Comparison of ENCODE assay signal across 24 mouse cellular contexts in genomic region chr14:78651696-78652095, GRCm38 (mm10).
A peak's percentile ranks its signal among the peaks of the same experiment; 100 is the strongest.
DNase-seq lines count a peak whose midpoint lies in the region; ATAC-seq and TF ChIP-seq lines count a peak whose summit lies in the region.
"Had no signal": no experiment of that assay in that cellular context is flagged by ENCODE, and none has a peak within 500 bp of the region (broad histone marks: within the 10 kb centered on the region; RNA-seq: fewer than 3 reads in every experiment).

No protein-coding gene starts in this region.

- H3K27ac ChIP-seq in heart, embryonic 12.5 days (ENCODE audit: poor library complexity, severe bottlenecking), result no peak overlapping the region
- no peak overlapping the region for H3K27ac ChIP-seq in CH12.LX (ENCODE audit: insufficient read depth, low read depth)
- H3K27ac ChIP-seq in kidney, adult 2 months (ENCODE audit: insufficient read depth, low read depth, low read length), result no peak overlapping the region
- H3K27ac ChIP-seq: embryonic facial prominence, embryonic 13.5 days; embryonic facial prominence, embryonic 15.5 days; forebrain, embryonic 10.5 days; forebrain, embryonic 12.5 days had no signal

- TF ChIP-seq POLR2A in CH12.LX (IDR thresholded peaks at IDR 0.05; ENCODE audit: low read depth, low read length), result no peak
- TF ChIP-seq POLR2A in kidney, adult 2 months (IDR thresholded peaks at IDR 0.05; ENCODE audit: low read depth, low read length), result no peak

- no peak overlapping the region for H3K4me2 ChIP-seq in heart, embryonic 12.5 days
- H3K4me2 ChIP-seq in CH12.LX (ENCODE audit: insufficient read depth, low read depth, poor library complexity, severe bottlenecking), result no peak overlapping the region
- H3K4me2 ChIP-seq: embryonic facial prominence, embryonic 13.5 days; embryonic facial prominence, embryonic 15.5 days; forebrain, embryonic 12.5 days had no signal

- no peak for ATAC-seq in heart, embryonic 12.5 days (ENCODE audit: insufficient number of reproducible peaks, low FRiP score)
- ATAC-seq in megakaryocyte, adult 5-6 weeks (ENCODE audit: poor library complexity, severe bottlenecking), result peak; percentile 10; the same call in 1 of the 2 replicates
- ATAC-seq: CD4-positive, CD25-positive, alpha-beta regulatory T cell, adult 4 months; forebrain, embryonic 14.5 days; forebrain, embryonic 16.5 days had no signal

- no peak overlapping the region for H3K9ac ChIP-seq in heart, embryonic 12.5 days
- H3K9ac ChIP-seq in CH12.LX (ENCODE audit: insufficient read depth, low read depth), result no peak overlapping the region
- H3K9ac ChIP-seq: embryonic facial prominence, embryonic 13.5 days; embryonic facial prominence, embryonic 15.5 days; forebrain, embryonic 12.5 days had no signal

- peak; percentile 42; the same call in 1 of the 2 replicates for TF ChIP-seq EP300 in CH12.LX (IDR thresholded peaks at IDR 0.05; ENCODE audit: low read length)

- TF ChIP-seq CTCF in CH12.LX (conservative IDR thresholded peaks at IDR 0.05 in 1 of 2, IDR thresholded peaks at IDR 0.05 in 1 of 2; ENCODE audit: low read depth in 2 of 2, low read length in 2 of 2), result no peak
- TF ChIP-seq CTCF in kidney, adult 2 months (conservative IDR thresholded peaks at IDR 0.05; ENCODE audit: insufficient read depth, insufficient read length, low read depth, low read length), result no peak

- H3K79me2 ChIP-seq in CH12.LX (replicated peaks; ENCODE audit: control insufficient read depth, extremely low read depth, insufficient read depth, poor library complexity, severe bottlenecking), result no peaks in the 10 kb centered on the region

- DNase-seq in heart, adult 11 months, result peak; percentile 53
- no peak for DNase-seq in CH12.LX (ENCODE audit: extremely low read depth)
- DNase-seq in kidney, adult 2 months, result no peak
- DNase-seq: adrenal gland, adult 8-10 months; adrenal gland, postnatal 14 days; adrenal gland, postnatal 36 days; B cell, adult 2 months; cerebellum, adult 11 months; cerebellum, adult 18-20 months; cerebellum, adult 8-10 months; cerebellum, adult 9-11 months; cerebellum, postnatal 14 days; cerebellum, postnatal 36 days; embryo, embryonic 11 days had no signal

- in situ Hi-C loops in CH12.LX (cut with MboI; ENCODE audit: low pct_ligation_motif_present, low pct_unique_long_range_greater_than_20kb, low sequenced_read_pairs), result loop anchor here (10.0 kb wide), 1 partner anchor 57 kb away; no protein-coding TSS in a partner anchor

- dilution Hi-C loops in CH12.LX (cut with MboI; ENCODE audit: extremely low pct_ligation_motif_present, extremely low pct_unique_long_range_greater_than_20kb, low sequenced_read_pairs), result no loop called here

- H3K4me1 ChIP-seq in heart, embryonic 12.5 days (replicated peaks), result peaks cover 5% of the 10 kb centered on the region; the same call in 1 of the 2 replicates
- peaks cover 4 to 10% of the 10 kb centered on the region in 2 experiments for H3K4me1 ChIP-seq in CH12.LX (ENCODE audit: control insufficient read depth in 1 of 2, insufficient read depth in 2 of 2)
- H3K4me1 ChIP-seq in kidney, adult 2 months (ENCODE audit: control insufficient read depth, insufficient read depth, low read length), result no peaks in the 10 kb centered on the region
- H3K4me1 ChIP-seq: embryonic facial prominence, embryonic 13.5 days; embryonic facial prominence, embryonic 15.5 days; forebrain, embryonic 12.5 days had no signal

- H3K36me3 ChIP-seq in heart, embryonic 12.5 days, result no peaks in the 10 kb centered on the region
- peaks cover 0 to 8% of the 10 kb centered on the region in 2 experiments for H3K36me3 ChIP-seq in CH12.LX (replicated peaks in 1 of 2; ENCODE audit: control insufficient read depth in 1 of 2, insufficient read depth in 1 of 2, low read length in 1 of 2)
- H3K36me3 ChIP-seq in kidney, adult 2 months (ENCODE audit: control insufficient read depth, insufficient read depth, low read length), result no peaks in the 10 kb centered on the region; the same call in 1 of the 2 replicates
- H3K36me3 ChIP-seq: embryonic facial prominence, embryonic 15.5 days; forebrain, embryonic 10.5 days; forebrain, embryonic 12.5 days had no signal

- no peak for TF ChIP-seq RAD21 in CH12.LX (IDR thresholded peaks at IDR 0.05; ENCODE audit: low read depth, low read length)

- no peaks in the 10 kb centered on the region for H3K27me3 ChIP-seq in heart, embryonic 12.5 days (replicated peaks)
- H3K27me3 ChIP-seq in CH12.LX (replicated peaks), result no peaks in the 10 kb centered on the region
- no peaks in the 10 kb centered on the region for H3K27me3 ChIP-seq in kidney, adult 2 months (replicated peaks; ENCODE audit: control insufficient read depth, insufficient read depth, low read length)
- H3K27me3 ChIP-seq: embryonic facial prominence, embryonic 13.5 days; embryonic facial prominence, embryonic 15.5 days; forebrain, embryonic 12.5 days had no signal

- H3K9me3 ChIP-seq in heart, embryonic 12.5 days (replicated peaks), result no peaks in the 10 kb centered on the region
- H3K9me3 ChIP-seq in CH12.LX (replicated peaks; ENCODE audit: low read length), result no peaks in the 10 kb centered on the region
- H3K9me3 ChIP-seq: embryonic facial prominence, embryonic 13.5 days; embryonic facial prominence, embryonic 15.5 days; forebrain, embryonic 10.5 days; forebrain, embryonic 12.5 days had no signal

- no peak overlapping the region for H3K4me3 ChIP-seq in heart, embryonic 12.5 days
- no peak overlapping the region for H3K4me3 ChIP-seq in CH12.LX (replicated peaks in 1 of 3; ENCODE audit: low read depth in 2 of 3, low read length in 2 of 3, poor library complexity in 1 of 3)
- H3K4me3 ChIP-seq in kidney, adult 2 months (ENCODE audit: insufficient read depth, low read depth, low read length), result no peak overlapping the region
- H3K4me3 ChIP-seq: embryonic facial prominence, embryonic 13.5 days; embryonic facial prominence, embryonic 15.5 days; erythroblast, embryonic 14.5 days; forebrain, embryonic 10.5 days; forebrain, embryonic 12.5 days had no signal

- WGBS in heart, embryonic 12.5 days, result 80% methylated on average over 7 of the region's 7 CpGs
- 86% methylated on average over 7 of the region's 7 CpGs for WGBS in kidney, adult 2 months

TF ChIP-seq in CH12.LX, 34 proteins besides CTCF, POLR2A, EP300 and RAD21:
- TF ChIP-seq NRF1 (IDR thresholded peaks at IDR 0.05; ENCODE audit: low read depth, low read length) (no peak), IRF4 (IDR thresholded peaks at IDR 0.05; ENCODE audit: low read depth, low read length) (peak; percentile 53; the same call in 1 of the 2 replicates)
